Mouse (Mus musculus) thymus, postnatal 14 days (tissue): ENCODE results near the gene Ptprm.

Experiments used
- DNase-seq: peaks from one replicate; pipeline ENCODE4 v3.0.0; 2021

Ptprm gene

GRCm38 (mm10) chr17:66619996-66620656 lies 734.1 kb downstream of the Ptprm start:
- DNase-seq = no peak

GRCm38 (mm10) chr17:66619255-66619826 lies 734.9 kb downstream of the Ptprm start:
- DNase-seq = no peak
